Mouse (Mus musculus): ENCODE results near the gene Pds5b. TPM values are rescaled to one million over a fixed set of nuclear protein-coding genes. Genes with fewer than 3 reads are reported as not detected.

The Pds5b gene
- total and polyA plus RNA-seq, 3 experiments = 21.9 to 52.7 (median 46.2) TPM

DNA sequence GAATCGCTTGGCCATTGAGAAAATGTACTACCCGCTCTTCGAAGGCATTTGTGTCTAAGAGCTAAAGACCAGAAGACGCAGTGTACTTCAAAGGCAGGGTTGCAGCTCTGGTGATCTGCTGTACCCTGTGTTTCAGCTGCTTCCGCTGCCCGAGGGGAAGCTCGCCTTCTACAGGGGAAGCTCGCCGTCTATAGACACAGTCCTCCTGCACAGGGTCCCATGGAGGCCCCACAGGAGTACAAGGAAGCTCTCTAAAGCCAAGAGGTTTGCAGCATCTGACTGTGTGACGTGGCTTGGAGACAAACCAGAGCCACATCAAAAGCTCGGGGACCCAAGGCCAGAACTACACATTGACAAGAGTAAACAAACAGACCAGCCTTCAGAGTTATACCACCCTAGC, 167.1 kb downstream of the Pds5b start:
- Histone ChIP-seq H3K79me2 (ENCODE audit: control insufficient read depth, insufficient read depth, low read length, poor library complexity) (no peaks in the 10 kb centered on the region), H3K27ac (ENCODE audit: control insufficient read depth, low read depth, low read length) (no peak overlapping the region), H3K4me1 (ENCODE audit: control insufficient read depth in 1 of 2, insufficient read depth in 2 of 2, low read length in 2 of 2) (no peaks in the 10 kb centered on the region), H3K27me3 (ENCODE audit: control insufficient read depth in 1 of 2, insufficient read depth in 2 of 2, low read length in 2 of 2) (no peaks in the 10 kb centered on the region; a peak in 1 of 4 replicates), H3K36me3 (ENCODE audit: control insufficient read depth in 1 of 2, insufficient read depth in 2 of 2, low read length in 2 of 2) (no peaks in the 10 kb centered on the region), H3K9me3 (replicated peaks; ENCODE audit: insufficient read depth, low read length) (no peaks in the 10 kb centered on the region), H3K4me3 (ENCODE audit: control insufficient read depth in 1 of 2, insufficient read depth in 1 of 2, low read depth in 2 of 2, low read length in 2 of 2) (no peak overlapping the region), H3K9ac (ENCODE audit: control insufficient read depth, low read depth, low read length, poor library complexity, severe bottlenecking) (no peak overlapping the region)
- TF ChIP-seq USF1 (IDR thresholded peaks at IDR 0.05; ENCODE audit: low read depth, low read length) (no peak), GABPA (IDR thresholded peaks at IDR 0.05; ENCODE audit: low read depth, low read length) (no peak), GATA1 (IDR thresholded peaks at IDR 0.05; ENCODE audit: low read depth, low read length) (no peak), SIN3A (IDR thresholded peaks at IDR 0.05; ENCODE audit: low read length) (no peak), KAT2A (conservative IDR thresholded peaks at IDR 0.05; ENCODE audit: low read depth, low read length) (no peak), BHLHE40 (IDR thresholded peaks at IDR 0.05; ENCODE audit: borderline replicate concordance, low read depth, low read length) (no peak), RCOR1 (IDR thresholded peaks at IDR 0.05; ENCODE audit: low read depth, low read length) (no peak), USF2 (IDR thresholded peaks at IDR 0.05; ENCODE audit: borderline replicate concordance in 1 of 2, insufficient read depth in 1 of 2, low read depth in 1 of 2, low read length in 2 of 2) (no peak), MYB (IDR thresholded peaks at IDR 0.05; ENCODE audit: low read depth, low read length) (no peak), ZKSCAN1 (IDR thresholded peaks at IDR 0.05; ENCODE audit: low read depth, low read length) (no peak), E2F4 (IDR thresholded peaks at IDR 0.05; ENCODE audit: borderline replicate concordance, low read depth, low read length) (no peak), POLR2A (IDR thresholded peaks at IDR 0.05; ENCODE audit: control insufficient read depth in 1 of 2, insufficient read depth in 1 of 2, low read depth in 1 of 2, low read length in 2 of 2, poor library complexity in 1 of 2) (no peak), NELFE (IDR thresholded peaks at IDR 0.05; ENCODE audit: low read depth, low read length) (no peak), UBTF (IDR thresholded peaks at IDR 0.05; ENCODE audit: borderline replicate concordance, insufficient read depth, low read depth, low read length) (no peak)
- no peak for DNase-seq (ENCODE audit: low read depth, low spot score)

DNA sequence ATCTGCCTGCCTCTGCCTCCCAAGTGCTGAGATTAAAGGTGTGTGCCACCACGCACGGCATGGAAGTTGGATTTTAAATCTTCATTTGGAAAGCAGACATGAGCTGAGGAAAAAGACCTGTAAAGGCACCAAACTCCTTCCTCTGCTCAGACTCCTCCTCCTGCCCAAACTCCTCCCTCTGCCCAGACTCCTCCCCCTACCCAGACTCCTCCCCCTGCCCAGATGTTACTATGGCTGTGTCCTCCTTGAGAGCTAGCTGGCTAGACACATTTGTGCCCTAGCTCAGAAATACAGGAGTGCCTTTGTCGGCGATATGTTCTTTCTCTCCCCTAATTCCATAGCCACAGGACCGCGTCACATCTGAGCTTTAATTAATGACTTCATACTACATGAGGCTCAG, 172.4 kb downstream of the Pds5b start:
- Histone ChIP-seq H3K79me2 (ENCODE audit: control insufficient read depth, insufficient read depth, low read length, poor library complexity) (no peaks in the 10 kb centered on the region), H3K36me3 (ENCODE audit: control insufficient read depth in 1 of 2, insufficient read depth in 2 of 2, low read length in 2 of 2) (no peaks in the 10 kb centered on the region), H3K27me3 (ENCODE audit: control insufficient read depth in 1 of 2, insufficient read depth in 2 of 2, low read length in 2 of 2) (no peaks in the 10 kb centered on the region; a peak in 1 of 4 replicates), H3K4me3 (ENCODE audit: control insufficient read depth in 1 of 2, insufficient read depth in 1 of 2, low read depth in 2 of 2, low read length in 2 of 2) (no peak overlapping the region), H3K9me3 (replicated peaks; ENCODE audit: insufficient read depth, low read length) (no peaks in the 10 kb centered on the region), H3K27ac (ENCODE audit: control insufficient read depth, low read depth, low read length) (no peak overlapping the region), H3K4me1 (ENCODE audit: control insufficient read depth in 1 of 2, insufficient read depth in 2 of 2, low read length in 2 of 2) (no peaks in the 10 kb centered on the region), H3K9ac (ENCODE audit: control insufficient read depth, low read depth, low read length, poor library complexity, severe bottlenecking) (no peak overlapping the region)
- no peak for DNase-seq (ENCODE audit: low read depth, low spot score)
- TF ChIP-seq CHD1 (IDR thresholded peaks at IDR 0.05; ENCODE audit: low read depth, low read length) (no peak), GATA1 (IDR thresholded peaks at IDR 0.05; ENCODE audit: low read depth, low read length) (no peak), GABPA (IDR thresholded peaks at IDR 0.05; ENCODE audit: low read depth, low read length) (no peak), NELFE (IDR thresholded peaks at IDR 0.05; ENCODE audit: low read depth, low read length) (no peak)
